Mouse (Mus musculus) ES-E14 (cell line): ENCODE measurements around the gene Cops4. TPM values are rescaled to one million over a fixed set of nuclear protein-coding genes. Genes with fewer than 3 reads are reported as not detected.

Experiments
- DNase-seq: peaks from one replicate; pipeline ENCODE4 v3.0.0-alpha.2; 2013; ENCODE audit warnings: low read depth, low spot score
- H3K27ac ChIP-seq: 2 replicates; pipeline ENCODE4 v1.5.1; 2012; ENCODE audit warnings: low read depth, mild to moderate bottlenecking, low read length, moderate library complexity, mixed read lengths; ENCODE audit not compliant: poor library complexity, insufficient read depth, severe bottlenecking
- H3K36me3 ChIP-seq: 2 replicates; pipeline ENCODE4 v1.6.1; 2012; ENCODE audit warnings: mild to moderate bottlenecking, low read length, moderate library complexity, mixed read lengths; ENCODE audit not compliant: control insufficient read depth, poor library complexity, insufficient read depth, severe bottlenecking
- H3K4me1 ChIP-seq, 2 experiments: fragments of 150-350 bp in 1 of 2; sonication (generic) in 1 of 2; 2 replicates each; pipeline ENCODE4 v1.6.1; 2012; ENCODE audit warnings: low read length in 2 of 2, mild to moderate bottlenecking in 1 of 2, mixed read lengths in 1 of 2; ENCODE audit not compliant: control insufficient read depth in 2 of 2, insufficient read depth in 2 of 2, poor library complexity in 1 of 2
- H3K4me3 ChIP-seq, 2 experiments: fragments of 150-350 bp in 1 of 2; sonication (generic) in 1 of 2; 2 replicates each; pipeline ENCODE4 v1.5.1; 2012; ENCODE audit warnings: low read length in 2 of 2, low read depth in 1 of 2, mild to moderate bottlenecking in 1 of 2, mixed read lengths in 1 of 2; ENCODE audit not compliant: insufficient read depth in 1 of 2, poor library complexity in 1 of 2, severe bottlenecking in 1 of 2
- H3K9ac ChIP-seq: 2 replicates; pipeline ENCODE4 v1.6.1; 2012; ENCODE audit warnings: low read depth, mild to moderate bottlenecking, low read length, mixed read lengths; ENCODE audit not compliant: poor library complexity, insufficient read depth, severe bottlenecking
- H3K9me3 ChIP-seq: fragments of 150-350 bp; sonication (generic); 2 replicates; pipeline ENCODE4 v1.6.1; 2012; ENCODE audit warnings: low read depth, mild to moderate bottlenecking, low read length; ENCODE audit not compliant: control insufficient read depth, insufficient read depth
- CHD2 ChIP-seq: IDR thresholded peaks from 2 replicates; pipeline ENCODE4 v1.6.1; 2014; ENCODE audit warnings: mild to moderate bottlenecking, low read depth, low read length, inconsistent platforms
- HCFC1 ChIP-seq: IDR thresholded peaks from 2 replicates; pipeline ENCODE4 v1.6.1; 2012; ENCODE audit warnings: low read length, inconsistent platforms, borderline replicate concordance; ENCODE audit not compliant: insufficient read depth
- MAFK ChIP-seq: IDR thresholded peaks from 2 replicates; pipeline ENCODE4 v1.6.1; 2014; ENCODE audit warnings: mild to moderate bottlenecking, low read depth, low read length, inconsistent platforms; ENCODE audit not compliant: insufficient read depth
- ZC3H11A ChIP-seq: IDR thresholded peaks from 2 replicates; pipeline ENCODE4 v1.6.1; 2012; ENCODE audit warnings: low read depth, mild to moderate bottlenecking, inconsistent platforms, low read length, borderline replicate concordance
- ZNF384 ChIP-seq: IDR thresholded peaks from 2 replicates; pipeline ENCODE4 v1.6.1; 2012; ENCODE audit warnings: low read depth, low read length, inconsistent platforms
- in situ Hi-C, 2 experiments: fragments of 600-800 bp; cut with MboI; formaldehyde crosslinking; loops; one replicate each; pipeline ENCODE4 v1.15.1; 2025; ENCODE audit warnings: low sequenced_read_pairs in 2 of 2, inconsistent platforms in 1 of 2; ENCODE audit not compliant: unreplicated experiment in 2 of 2
- total RNA-seq: library from RNA; depleted of rRNA; stranded (reverse); fragments of 300-350 nt; gene quantifications from 2 replicates; pipeline ENCODE4 v1.2.3, GENCODE M21; 2012

Cops4 gene
- total RNA-seq, 1 experiment: 101 TPM

GRCm38 (mm10) chr5:100536638-100537037 lies 18.5 kb downstream of the Cops4 start:
- Histone ChIP-seq H3K27ac (no peak overlapping the region), H3K9me3 (no peaks in the 10 kb centered on the region), H3K4me3 (no peak overlapping the region), H3K9ac (no peak overlapping the region), H3K36me3 (peaks cover 24% of the 10 kb centered on the region), H3K4me1 (no peaks in the 10 kb centered on the region)
- TF ChIP-seq ZNF384: no peak
- in situ Hi-C loops: no loop called here
- peak; percentile 17 for DNase-seq

GRCm38 (mm10) chr5:100546294-100547080 lies 28.4 kb downstream of the Cops4 start:
- DNase-seq: no peak
- Histone ChIP-seq H3K4me3 (no peak overlapping the region), H3K9me3 (no peaks in the 10 kb centered on the region), H3K9ac (no peak overlapping the region), H3K36me3 (peaks cover 21% of the 10 kb centered on the region), H3K4me1 (no peaks in the 10 kb centered on the region), H3K27ac (no peak overlapping the region)
- TF ChIP-seq CHD2 (no peak), ZC3H11A (no peak), ZNF384 (no peak), MAFK (no peak), HCFC1 (no peak)
- in situ Hi-C loops: no loop called here

GRCm38 (mm10) chr5:100548236-100548635 lies 30.1 kb downstream of the Cops4 start:
- no peaks in the 10 kb centered on the region for H3K9me3 ChIP-seq
- no peak overlapping the region for H3K4me3 ChIP-seq
- H3K27ac ChIP-seq: no peak overlapping the region
- in situ Hi-C loops: no loop called here
- DNase-seq: no peak
- H3K36me3 ChIP-seq: peaks cover 20% of the 10 kb centered on the region
- TF ChIP-seq CHD2 (no peak), ZNF384 (no peak), MAFK (no peak), HCFC1 (no peak), ZC3H11A (no peak)
- H3K4me1 ChIP-seq: no peaks in the 10 kb centered on the region
- H3K9ac ChIP-seq: no peak overlapping the region

GRCm38 (mm10) chr5:100549311-100549710 lies 31.2 kb downstream of the Cops4 start:
- DNase-seq: no peak
- Histone ChIP-seq H3K27ac (no peak overlapping the region), H3K9me3 (no peaks in the 10 kb centered on the region), H3K9ac (no peak overlapping the region), H3K4me1 (no peaks in the 10 kb centered on the region), H3K4me3 (no peak overlapping the region), H3K36me3 (peaks cover 15% of the 10 kb centered on the region)
- no peak for TF ChIP-seq ZC3H11A
- no peak for TF ChIP-seq MAFK
- no peak for TF ChIP-seq HCFC1
- no peak for TF ChIP-seq CHD2
- TF ChIP-seq ZNF384: no peak
- in situ Hi-C loops: no loop called here

- no peak for DNase-seq
- TF ChIP-seq ZNF384: no peak
- no peak for TF ChIP-seq MAFK
- no peak for TF ChIP-seq ZC3H11A
- TF ChIP-seq CHD2: no peak
- no peak for TF ChIP-seq HCFC1
- Histone ChIP-seq H3K9ac (no peak overlapping the region), H3K9me3 (no peaks in the 10 kb centered on the region), H3K27ac (no peak overlapping the region), H3K36me3 (peaks cover 10% of the 10 kb centered on the region), H3K4me1 (no peaks in the 10 kb centered on the region), H3K4me3 (no peak overlapping the region)
- in situ Hi-C loops: no loop called here
Observed at GRCm38 (mm10) chr5:100550151-100550550, 32.0 kb downstream of the Cops4 start.
